8 mouse cellular contexts compared by ENCODE assay signal in genomic region chr7:65370381-65370786, GRCm38 (mm10).
A peak's percentile ranks its signal among the peaks of the same experiment; 100 is the strongest.
DNase-seq lines count a peak whose midpoint lies in the region; ATAC-seq and TF ChIP-seq lines count a peak whose summit lies in the region.

No protein-coding gene starts in this region.

- no peak for DNase-seq in layer of hippocampus, adult 2 months (ENCODE audit: low spot score in 2 of 2)
- no peak for DNase-seq in layer of hippocampus, postnatal 14 days (ENCODE audit: low spot score in 2 of 2)
- no peak for DNase-seq in Patski (ENCODE audit: low read depth, low spot score)
- DNase-seq in ovary, postnatal 14 days (ENCODE audit: low spot score), result no peak

- peak overlapping the region; percentile 86 for H3K4me3 ChIP-seq in layer of hippocampus, adult 2 months
- peak overlapping the region; percentile 81 for H3K4me3 ChIP-seq in embryonic facial prominence, embryonic 15.5 days (replicated peaks)
- H3K4me3 ChIP-seq in hindbrain, embryonic 12.5 days, result peak overlapping the region; percentile 80
- peak overlapping the region; percentile 65 for H3K4me3 ChIP-seq in liver, embryonic 12.5 days
- H3K4me3 ChIP-seq in neural tube, embryonic 14.5 days (ENCODE audit: low read depth, low read length), result peak overlapping the region; percentile 80

- no peaks in the 10 kb centered on the region for H3K27me3 ChIP-seq in Patski
- H3K27me3 ChIP-seq in embryonic facial prominence, embryonic 15.5 days, result no peaks in the 10 kb centered on the region
- H3K27me3 ChIP-seq in hindbrain, embryonic 12.5 days, result no peaks in the 10 kb centered on the region
- peaks cover 74% of the 10 kb centered on the region for H3K27me3 ChIP-seq in liver, embryonic 12.5 days (replicated peaks)
- H3K27me3 ChIP-seq in neural tube, embryonic 14.5 days (ENCODE audit: control insufficient read depth, insufficient read depth, low read length), result no peaks in the 10 kb centered on the region; the same call in 1 of the 2 replicates

- peaks cover 13% of the 10 kb centered on the region; the same call in 1 of the 2 replicates for H3K4me1 ChIP-seq in embryonic facial prominence, embryonic 15.5 days
- peaks cover 12% of the 10 kb centered on the region for H3K4me1 ChIP-seq in hindbrain, embryonic 12.5 days
- peaks cover 29% of the 10 kb centered on the region for H3K4me1 ChIP-seq in liver, embryonic 12.5 days
- peaks cover 3% of the 10 kb centered on the region for H3K4me1 ChIP-seq in neural tube, embryonic 14.5 days (ENCODE audit: control insufficient read depth, insufficient read depth, low read length)

- CTCF ChIA-PET in Patski (lab: Charles Lee), result interaction anchor here (2.6 to 3.3 kb wide), 2 partner anchors 10 to 15 kb away, joined by 8 to 12 read pairs; no protein-coding TSS in a partner anchor

- H3K9ac ChIP-seq in embryonic facial prominence, embryonic 15.5 days, result peak overlapping the region; percentile 79
- H3K9ac ChIP-seq in hindbrain, embryonic 12.5 days, result peak overlapping the region; percentile 89
- H3K9ac ChIP-seq in liver, embryonic 12.5 days, result peak overlapping the region; percentile 71
- peak overlapping the region; percentile 80 for H3K9ac ChIP-seq in neural tube, embryonic 14.5 days (replicated peaks; ENCODE audit: low read depth, low read length)

- TF ChIP-seq CTCF in layer of hippocampus, adult 2 months (conservative IDR thresholded peaks at IDR 0.05), result no peak
- TF ChIP-seq CTCF in Patski (IDR thresholded peaks at IDR 0.05), result no peak

- POLR2A ChIA-PET in Patski (lab: Charles Lee), result interaction anchor here (0.8 to 1.5 kb wide), 6 partner anchors 18 to 123 kb away, joined by 3 read pairs; no protein-coding TSS in a partner anchor

- no peaks in the 10 kb centered on the region for H3K9me3 ChIP-seq in embryonic facial prominence, embryonic 15.5 days (replicated peaks)
- no peaks in the 10 kb centered on the region for H3K9me3 ChIP-seq in hindbrain, embryonic 12.5 days (replicated peaks)
- H3K9me3 ChIP-seq in liver, embryonic 12.5 days (replicated peaks), result no peaks in the 10 kb centered on the region
- no peaks in the 10 kb centered on the region for H3K9me3 ChIP-seq in neural tube, embryonic 14.5 days (ENCODE audit: control insufficient read depth, low read length)

- peak overlapping the region; percentile 94 for H3K27ac ChIP-seq in layer of hippocampus, adult 2 months
- H3K27ac ChIP-seq in embryonic facial prominence, embryonic 15.5 days (replicated peaks), result peak overlapping the region; percentile 96
- H3K27ac ChIP-seq in hindbrain, embryonic 12.5 days, result peak overlapping the region; percentile 90
- H3K27ac ChIP-seq in liver, embryonic 12.5 days, result peak overlapping the region; percentile 76
- H3K27ac ChIP-seq in neural tube, embryonic 14.5 days (ENCODE audit: low read depth, low read length), result peak overlapping the region; percentile 80

- in situ Hi-C loops in Patski (cut with MboI; ENCODE audit: low pct_unique_long_range_greater_than_20kb), result loop anchor here (25.0 kb wide), 1 partner anchor 117 kb away; no protein-coding TSS in a partner anchor

- no peaks in the 10 kb centered on the region for H3K36me3 ChIP-seq in embryonic facial prominence, embryonic 15.5 days
- H3K36me3 ChIP-seq in hindbrain, embryonic 12.5 days, result no peaks in the 10 kb centered on the region
- H3K36me3 ChIP-seq in liver, embryonic 12.5 days, result no peaks in the 10 kb centered on the region
- H3K36me3 ChIP-seq in neural tube, embryonic 14.5 days (ENCODE audit: control insufficient read depth, insufficient read depth, low read length), result no peaks in the 10 kb centered on the region

- ATAC-seq in Patski, result peak; percentile 55
- peak; percentile 51 for ATAC-seq in embryonic facial prominence, embryonic 15.5 days (ENCODE audit: insufficient number of reproducible peaks, low FRiP score, low TSS enrichment, low read depth)
- ATAC-seq in hindbrain, embryonic 12.5 days (ENCODE audit: low FRiP score), result peak; percentile 41
- ATAC-seq in liver, embryonic 12.5 days, result peak; percentile 43
- ATAC-seq in neural tube, embryonic 14.5 days (ENCODE audit: low read depth), result peak; percentile 47

- 0% methylated on average over 38 of the region's 46 CpGs for WGBS in embryonic facial prominence, embryonic 15.5 days
- under 1% methylated on average over 22 of the region's 46 CpGs for WGBS in hindbrain, embryonic 12.5 days
- 1% methylated on average over 33 of the region's 46 CpGs for WGBS in liver, embryonic 12.5 days (ENCODE audit: insufficient replicate concordance)
- 0% methylated on average over 33 of the region's 46 CpGs for WGBS in neural tube, embryonic 14.5 days

- H3K4me2 ChIP-seq in embryonic facial prominence, embryonic 15.5 days (replicated peaks), result peak overlapping the region; percentile 57
- peak overlapping the region; percentile 80 for H3K4me2 ChIP-seq in hindbrain, embryonic 12.5 days (replicated peaks)
- peak overlapping the region; percentile 81 for H3K4me2 ChIP-seq in liver, embryonic 12.5 days
- peak overlapping the region; percentile 85 for H3K4me2 ChIP-seq in neural tube, embryonic 14.5 days (ENCODE audit: low read depth, low read length)
